Mouse (Mus musculus) bone marrow, adult 2 months (tissue): ENCODE results near the gene Epb41l5.

Experiments
- CTCF ChIP-seq: fragments of 200-500 bp; IDR thresholded peaks from 2 replicates; pipeline ENCODE4 v1.5.1; 2011; ENCODE audit warnings: low read length, control low read depth; ENCODE audit not compliant: control insufficient read depth, insufficient read depth
- POLR2A ChIP-seq: fragments of 200-500 bp; IDR thresholded peaks from 2 replicates; pipeline ENCODE4 v1.6.1; 2011; ENCODE audit warnings: low read depth, mild to moderate bottlenecking, control low read depth, low read length, borderline replicate concordance; ENCODE audit not compliant: control insufficient read depth

GRCm38 (mm10) chr1:119634746-119635145 lies 14.1 kb downstream of the Epb41l5 start:
- TF ChIP-seq CTCF (no peak), POLR2A (no peak)
